Mouse (Mus musculus): ENCODE measurements around the gene Atcay. TPM values are rescaled to one million over a fixed set of nuclear protein-coding genes. Genes with fewer than 3 reads are reported as not detected.

Atcay gene
- total RNA-seq, 1 experiment: 4.1 TPM

DNA sequence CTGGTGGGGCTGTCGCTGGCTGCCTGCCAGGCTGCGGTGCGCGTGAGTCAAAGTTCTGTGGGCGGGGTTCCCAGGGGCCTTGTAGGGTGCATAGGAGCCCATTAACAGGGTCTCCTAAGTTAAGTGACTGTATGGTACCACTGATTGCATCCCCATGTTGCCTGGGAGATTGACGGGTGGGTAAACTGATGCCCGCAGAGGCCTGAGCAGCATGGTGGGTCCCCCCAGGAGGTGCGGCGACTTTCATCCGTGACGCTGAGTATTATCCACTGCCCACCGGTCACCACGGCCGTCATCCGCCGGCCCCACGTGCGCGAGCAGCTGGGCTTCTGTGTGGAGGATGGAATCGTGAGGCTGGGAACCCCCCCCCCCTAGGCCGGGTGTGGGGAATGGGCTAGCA, 41.7 kb upstream of the Atcay start:
- in situ Hi-C loops (cut with MboI; ENCODE audit: low sequenced_read_pairs in 2 of 2, unreplicated experiment in 2 of 2): no loop called here
- H3K36me3 ChIP-seq (ENCODE audit: control insufficient read depth, insufficient read depth, low read length, poor library complexity, severe bottlenecking): peaks cover 30% of the 10 kb centered on the region; the same call in 1 of the 2 replicates

GRCm38 (mm10) chr10:81268643-81269412, 38.2 kb upstream of the Atcay start:
- in situ Hi-C loops (cut with MboI; ENCODE audit: low sequenced_read_pairs in 2 of 2, unreplicated experiment in 2 of 2): no loop called here
- Histone ChIP-seq H3K4me3 (ENCODE audit: insufficient read depth in 1 of 2, low read depth in 1 of 2, low read length in 2 of 2, poor library complexity in 1 of 2, severe bottlenecking in 1 of 2) (peak overlapping the region; percentile 92 to 98), H3K27ac (ENCODE audit: insufficient read depth, low read depth, low read length, poor library complexity, severe bottlenecking) (no peak overlapping the region), H3K9me3 (ENCODE audit: control insufficient read depth, insufficient read depth, low read depth, low read length) (no peaks in the 10 kb centered on the region), H3K36me3 (ENCODE audit: control insufficient read depth, insufficient read depth, low read length, poor library complexity, severe bottlenecking) (peaks cover 45% of the 10 kb centered on the region; the same call in 1 of the 2 replicates), H3K9ac (ENCODE audit: insufficient read depth, low read depth, low read length, poor library complexity, severe bottlenecking) (peak overlapping the region; percentile 93), H3K4me1 (ENCODE audit: control insufficient read depth in 2 of 2, insufficient read depth in 2 of 2, low read length in 2 of 2, poor library complexity in 1 of 2) (peaks cover 0 to 15% of the 10 kb centered on the region in 2 experiments; a peak in 2 of 4 replicates)
- TF ChIP-seq CHD2 (IDR thresholded peaks at IDR 0.05; ENCODE audit: low read depth, low read length) (no peak), HCFC1 (IDR thresholded peaks at IDR 0.05; ENCODE audit: borderline replicate concordance, insufficient read depth, low read length) (no peak), ZNF384 (IDR thresholded peaks at IDR 0.05; ENCODE audit: low read depth, low read length) (no peak), ZC3H11A (IDR thresholded peaks at IDR 0.05; ENCODE audit: borderline replicate concordance, low read depth, low read length) (no peak), MAFK (IDR thresholded peaks at IDR 0.05; ENCODE audit: insufficient read depth, low read depth, low read length) (no peak)
- DNase-seq (ENCODE audit: low read depth, low spot score): no peak

More for the DNA sequence above, 41.7 kb upstream of the Atcay start:
- DNase-seq (ENCODE audit: low read depth, low spot score): no peak
- no peaks in the 10 kb centered on the region for H3K9me3 ChIP-seq (ENCODE audit: control insufficient read depth, insufficient read depth, low read depth, low read length)
- H3K4me1 ChIP-seq (ENCODE audit: control insufficient read depth in 2 of 2, insufficient read depth in 2 of 2, low read length in 2 of 2, poor library complexity in 1 of 2): peaks cover 0 to 17% of the 10 kb centered on the region in 2 experiments; a peak in 2 of 4 replicates
- peak overlapping the region in 1 of 2 experiments; percentile 24; a peak in 1 of 4 replicates for H3K4me3 ChIP-seq (ENCODE audit: insufficient read depth in 1 of 2, low read depth in 1 of 2, low read length in 2 of 2, poor library complexity in 1 of 2, severe bottlenecking in 1 of 2)
- no peak overlapping the region for H3K27ac ChIP-seq (ENCODE audit: insufficient read depth, low read depth, low read length, poor library complexity, severe bottlenecking)
- TF ChIP-seq MAFK (IDR thresholded peaks at IDR 0.05; ENCODE audit: insufficient read depth, low read depth, low read length) (no peak), HCFC1 (IDR thresholded peaks at IDR 0.05; ENCODE audit: borderline replicate concordance, insufficient read depth, low read length) (no peak), ZNF384 (IDR thresholded peaks at IDR 0.05; ENCODE audit: low read depth, low read length) (no peak), CHD2 (IDR thresholded peaks at IDR 0.05; ENCODE audit: low read depth, low read length) (no peak), ZC3H11A (IDR thresholded peaks at IDR 0.05; ENCODE audit: borderline replicate concordance, low read depth, low read length) (no peak)
- H3K9ac ChIP-seq (ENCODE audit: insufficient read depth, low read depth, low read length, poor library complexity, severe bottlenecking): no peak overlapping the region

- TF ChIP-seq MAFK (IDR thresholded peaks at IDR 0.05; ENCODE audit: insufficient read depth, low read depth, low read length) (no peak; the same call in 1 of the 2 replicates), ZC3H11A (IDR thresholded peaks at IDR 0.05; ENCODE audit: borderline replicate concordance, low read depth, low read length) (no peak), HCFC1 (IDR thresholded peaks at IDR 0.05; ENCODE audit: borderline replicate concordance, insufficient read depth, low read length) (peak; percentile 96), CHD2 (IDR thresholded peaks at IDR 0.05; ENCODE audit: low read depth, low read length) (no peak), ZNF384 (IDR thresholded peaks at IDR 0.05; ENCODE audit: low read depth, low read length) (no peak)
Measured at GRCm38 (mm10) chr10:81268056-81268455, 37.4 kb upstream of the Atcay start.

GRCm38 (mm10) chr10:81266211-81267105, 35.8 kb upstream of the Atcay start, which contains the start of the genes Mrpl54 and Apba3:
TSS of gene Mrpl54 (minus strand) at chr10:81266934.
TSS of gene Apba3 (plus strand) at chr10:81266960.
- H3K9me3 ChIP-seq (ENCODE audit: control insufficient read depth, insufficient read depth, low read depth, low read length): no peaks in the 10 kb centered on the region
- peak; percentile 94 for DNase-seq (ENCODE audit: low read depth, low spot score)
- peak within 1 kb of the TSS; percentile 91 for H3K27ac ChIP-seq (ENCODE audit: insufficient read depth, low read depth, low read length, poor library complexity, severe bottlenecking)
- peaks cover under 1 to 5% of the 10 kb centered on the region in 2 experiments; a peak in 2 of 4 replicates for H3K4me1 ChIP-seq (ENCODE audit: control insufficient read depth in 2 of 2, insufficient read depth in 2 of 2, low read length in 2 of 2, poor library complexity in 1 of 2)
- peaks cover 29% of the 10 kb centered on the region; the same call in 1 of the 2 replicates for H3K36me3 ChIP-seq (ENCODE audit: control insufficient read depth, insufficient read depth, low read length, poor library complexity, severe bottlenecking)
- peak within 1 kb of the TSS; percentile 79 to 98 for H3K4me3 ChIP-seq (ENCODE audit: insufficient read depth in 1 of 2, low read depth in 1 of 2, low read length in 2 of 2, poor library complexity in 1 of 2, severe bottlenecking in 1 of 2)
- in situ Hi-C loops (cut with MboI; ENCODE audit: low sequenced_read_pairs in 2 of 2, unreplicated experiment in 2 of 2): no loop called here
- peak; percentile 93 for TF ChIP-seq HCFC1 (IDR thresholded peaks at IDR 0.05; ENCODE audit: borderline replicate concordance, insufficient read depth, low read length)
- TF ChIP-seq ZC3H11A (IDR thresholded peaks at IDR 0.05; ENCODE audit: borderline replicate concordance, low read depth, low read length): no peak
- H3K9ac ChIP-seq (ENCODE audit: insufficient read depth, low read depth, low read length, poor library complexity, severe bottlenecking): peak within 1 kb of the TSS; percentile 91

More at GRCm38 (mm10) chr10:81268056-81268455, 37.4 kb upstream of the Atcay start:
- H3K27ac ChIP-seq (ENCODE audit: insufficient read depth, low read depth, low read length, poor library complexity, severe bottlenecking): peak overlapping the region; percentile 37; the same call in 1 of the 2 replicates
- in situ Hi-C loops (cut with MboI; ENCODE audit: low sequenced_read_pairs in 2 of 2, unreplicated experiment in 2 of 2): no loop called here
- peak overlapping the region; percentile 93 for H3K9ac ChIP-seq (ENCODE audit: insufficient read depth, low read depth, low read length, poor library complexity, severe bottlenecking)
- H3K9me3 ChIP-seq (ENCODE audit: control insufficient read depth, insufficient read depth, low read depth, low read length): no peaks in the 10 kb centered on the region
- peak; percentile 69 for DNase-seq (ENCODE audit: low read depth, low spot score)
- H3K4me1 ChIP-seq (ENCODE audit: control insufficient read depth in 2 of 2, insufficient read depth in 2 of 2, low read length in 2 of 2, poor library complexity in 1 of 2): peaks cover 0 to 15% of the 10 kb centered on the region in 2 experiments; a peak in 2 of 4 replicates
- peak overlapping the region; percentile 92 to 98 for H3K4me3 ChIP-seq (ENCODE audit: insufficient read depth in 1 of 2, low read depth in 1 of 2, low read length in 2 of 2, poor library complexity in 1 of 2, severe bottlenecking in 1 of 2)
- peaks cover 43% of the 10 kb centered on the region; the same call in 1 of the 2 replicates for H3K36me3 ChIP-seq (ENCODE audit: control insufficient read depth, insufficient read depth, low read length, poor library complexity, severe bottlenecking)

Measured in ES-E14 (cell line).